Mouse (Mus musculus) heart, postnatal 0 days (tissue): ENCODE measurements at regions not wholly inside any gene's neighbourhood (a gene's known extent, or its start where the extent isn't known, plus 50 kb on each side); places are given as distances from the start of the nearest gene placed in this dataset.
A peak's percentile ranks its signal among the peaks of the same experiment; 100 is the strongest.

Source experiments
- ATAC-seq: fragments of 200-750 bp; cut with Nextera tagmentation; 2 replicates; pipeline ENCODE4 v1.8.0; 2017; ENCODE audit warnings: low read depth, moderate number of reproducible peaks, moderate library complexity; ENCODE audit not compliant: insufficient read depth
- DNase-seq: peaks from one replicate; pipeline ENCODE4 v3.0.0-alpha.2; 2016; ENCODE audit warnings: low spot score
- H3K27ac ChIP-seq: fragments of 300-500 bp; sonication (generic); 2 replicates; pipeline ENCODE4 v1.5.1; 2014; ENCODE audit warnings: low read depth, mild to moderate bottlenecking
- H3K27me3 ChIP-seq: fragments of 300-500 bp; sonication (generic); 2 replicates; pipeline ENCODE4 v1.6.1; 2014; ENCODE audit warnings: low read length, mixed read lengths; ENCODE audit not compliant: control insufficient read depth, insufficient read depth
- H3K36me3 ChIP-seq: fragments of 300-500 bp; sonication (generic); replicated peaks from 2 replicates; pipeline ENCODE4 v1.6.1; 2014; ENCODE audit warnings: low read length, mixed read lengths; ENCODE audit not compliant: control insufficient read depth, insufficient read depth
- H3K4me1 ChIP-seq: fragments of 300-500 bp; sonication (generic); 2 replicates; pipeline ENCODE4 v1.6.1; 2014; ENCODE audit warnings: antibody characterized with exemption; ENCODE audit not compliant: control insufficient read depth, insufficient read depth
- H3K4me2 ChIP-seq: fragments of 300-500 bp; sonication (generic); 2 replicates; pipeline ENCODE4 v1.6.1; 2014; ENCODE audit warnings: low read depth, mild to moderate bottlenecking, low read length, moderate library complexity
- H3K4me3 ChIP-seq: fragments of 300-500 bp; sonication (generic); 2 replicates; pipeline ENCODE4 v1.5.1; 2014; ENCODE audit warnings: low read depth, low read length
- H3K9ac ChIP-seq: fragments of 300-500 bp; sonication (generic); replicated peaks from 2 replicates; pipeline ENCODE4 v1.6.1; 2014; ENCODE audit warnings: low read depth, low read length, mixed read lengths
- H3K9me3 ChIP-seq: fragments of 300-500 bp; sonication (generic); replicated peaks from 2 replicates; pipeline ENCODE4 v1.6.1; 2016; ENCODE audit warnings: low read length; ENCODE audit not compliant: control insufficient read depth
- CTCF ChIP-seq: IDR thresholded peaks from 2 replicates; pipeline ENCODE4 v1.5.1; 2016; ENCODE audit warnings: antibody characterized with exemption, control low read depth, low read depth
- EP300 ChIP-seq: IDR thresholded peaks from 2 replicates; pipeline ENCODE4 v1.6.1; 2016; ENCODE audit warnings: antibody characterized with exemption, low read depth
- WGBS: fragments of 180-500 bp; shearing (Covaris S2); extraction: QIAGEN DNeasy Blood & Tissue Kit; methylation state at CpG from one replicate; pipeline ENCODE4 v1.1.7; 2014; 5-methylcytosine and 5-hydroxymethylcytosine counted together

DNA sequence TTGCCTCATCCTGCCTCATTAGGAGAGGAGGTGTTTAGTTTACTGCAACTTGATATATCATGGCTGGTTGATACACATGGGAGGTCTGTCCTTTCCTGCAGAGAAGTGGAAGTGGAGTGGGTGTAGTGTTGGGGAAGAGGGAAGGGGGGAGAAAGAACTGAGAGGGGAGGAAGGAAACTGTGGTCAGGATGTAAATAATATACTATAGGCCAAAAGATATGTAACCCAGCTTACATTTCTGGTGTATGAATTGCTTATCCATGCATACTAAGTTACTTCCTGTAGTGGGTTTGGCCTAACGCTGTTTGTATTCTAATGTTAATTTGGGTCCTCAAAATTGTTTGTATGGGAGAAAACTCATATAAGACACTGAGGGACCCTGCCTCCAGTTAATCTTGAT lies 289.6 kb downstream of the Cetn3 start:
- ATAC-seq: no peak
- Histone ChIP-seq H3K9ac (no peak overlapping the region), H3K4me3 (no peak overlapping the region), H3K27me3 (no peaks in the 10 kb centered on the region), H3K4me1 (no peaks in the 10 kb centered on the region), H3K36me3 (no peaks in the 10 kb centered on the region), H3K27ac (no peak overlapping the region), H3K4me2 (no peak overlapping the region), H3K9me3 (no peaks in the 10 kb centered on the region)
- DNase-seq: no peak
- 86% methylated on average over 1 of the region's 1 CpGs for WGBS
- no peak for TF ChIP-seq CTCF
- no peak for TF ChIP-seq EP300

DNA sequence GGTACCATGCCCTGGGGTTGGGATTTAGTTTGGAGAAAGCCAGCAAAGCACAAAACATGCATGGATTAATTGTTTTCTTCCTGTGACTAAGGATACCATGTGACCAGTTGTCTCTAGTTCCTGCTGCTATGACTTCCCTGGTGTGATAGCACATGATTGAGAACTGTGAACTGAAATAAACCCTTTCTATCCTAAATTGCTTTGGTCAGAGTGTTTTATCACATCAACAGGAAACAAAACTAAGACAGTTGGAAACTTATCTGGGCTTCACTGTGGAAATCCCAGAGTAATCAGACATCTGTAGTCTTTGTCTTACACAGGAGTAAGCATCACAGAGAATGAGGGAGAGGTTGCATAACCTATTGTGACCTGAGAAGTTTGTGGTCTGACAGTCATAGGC lies 290.5 kb downstream of the Cetn3 start:
- ATAC-seq (no peak), DNase-seq (no peak)
- no peak for TF ChIP-seq CTCF
- TF ChIP-seq EP300: no peak
- no peak overlapping the region for H3K4me3 ChIP-seq
- no peaks in the 10 kb centered on the region for H3K36me3 ChIP-seq
- H3K4me2 ChIP-seq: no peak overlapping the region
- H3K9me3 ChIP-seq: no peaks in the 10 kb centered on the region
- no peaks in the 10 kb centered on the region for H3K27me3 ChIP-seq
- no peak overlapping the region for H3K9ac ChIP-seq
- H3K27ac ChIP-seq: no peak overlapping the region
- H3K4me1 ChIP-seq: no peaks in the 10 kb centered on the region

DNA sequence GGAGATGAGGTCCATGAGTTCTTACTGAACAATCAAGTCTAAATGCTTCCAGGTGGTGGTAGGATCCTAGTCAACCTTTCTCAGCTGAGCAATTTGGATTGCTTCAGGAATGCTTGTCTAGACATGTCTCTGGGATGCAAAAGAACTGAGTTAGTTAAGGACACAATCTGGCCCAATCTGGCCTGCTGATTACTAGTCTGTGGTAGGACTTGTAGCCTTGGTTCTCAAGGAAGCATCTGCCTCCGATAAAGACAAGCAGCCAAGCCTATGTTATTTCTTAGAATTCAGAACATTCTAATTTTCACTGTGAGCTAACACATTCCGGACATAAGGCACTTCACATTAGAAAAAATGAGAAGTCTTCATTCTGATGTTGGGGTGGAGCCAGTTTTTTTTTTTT lies 298.5 kb downstream of the Cetn3 start:
- no peaks in the 10 kb centered on the region for H3K27me3 ChIP-seq
- TF ChIP-seq EP300: no peak
- no peak for TF ChIP-seq CTCF
- H3K4me2 ChIP-seq: no peak overlapping the region
- H3K9me3 ChIP-seq: no peaks in the 10 kb centered on the region
- H3K4me3 ChIP-seq: no peak overlapping the region
- no peak overlapping the region for H3K27ac ChIP-seq
- 81% methylated on average over 2 of the region's 2 CpGs for WGBS
- ATAC-seq (no peak), DNase-seq (no peak)
- no peaks in the 10 kb centered on the region for H3K4me1 ChIP-seq
- H3K9ac ChIP-seq: no peak overlapping the region
- H3K36me3 ChIP-seq: no peaks in the 10 kb centered on the region

DNA sequence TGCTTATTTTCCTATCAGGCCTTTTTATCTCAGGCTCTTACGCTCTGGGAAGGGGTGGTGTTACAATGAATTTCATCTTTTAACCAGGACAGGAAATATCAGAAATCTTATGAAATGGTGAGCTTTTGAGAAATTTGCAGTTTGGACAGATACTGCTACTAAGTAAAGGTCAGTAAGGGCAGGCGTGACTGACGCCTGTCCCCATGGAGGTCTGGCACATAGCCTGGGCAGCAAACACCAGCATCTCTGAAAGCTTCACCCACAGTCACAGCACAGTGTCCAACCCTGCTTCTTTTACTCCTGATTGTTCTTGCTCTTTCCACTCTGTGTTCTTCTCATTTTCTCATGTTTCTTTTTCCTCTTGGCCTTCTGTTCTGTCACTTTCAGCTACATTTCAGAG lies 304.8 kb downstream of the Cetn3 start:
- ATAC-seq: no peak
- Histone ChIP-seq H3K9me3 (no peaks in the 10 kb centered on the region), H3K27ac (no peak overlapping the region), H3K4me2 (no peak overlapping the region), H3K4me3 (no peak overlapping the region), H3K4me1 (no peaks in the 10 kb centered on the region), H3K36me3 (no peaks in the 10 kb centered on the region), H3K9ac (no peak overlapping the region), H3K27me3 (no peaks in the 10 kb centered on the region)
- no peak for DNase-seq
- 62% methylated on average over 3 of the region's 3 CpGs for WGBS
- TF ChIP-seq CTCF: no peak
- no peak for TF ChIP-seq EP300

DNA sequence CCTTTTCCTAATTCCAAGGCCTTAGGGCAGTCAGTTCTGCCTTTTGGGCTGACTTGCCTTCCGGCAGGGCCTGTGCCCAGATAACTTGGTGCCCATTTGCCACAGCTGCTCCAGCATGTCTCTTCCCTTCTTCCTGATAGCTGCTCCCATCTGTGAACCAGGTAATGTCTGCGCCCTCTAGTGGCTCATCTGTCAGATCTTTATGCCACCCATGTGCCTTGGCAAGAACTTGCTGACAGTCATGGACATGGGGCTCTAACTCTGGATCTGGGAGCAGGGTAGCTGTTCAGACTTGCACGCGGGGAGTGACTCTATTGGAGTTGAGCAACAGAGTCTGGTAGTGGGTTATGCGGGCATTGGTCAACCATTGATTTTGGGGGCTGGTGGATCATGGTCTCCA lies 309.3 kb downstream of the Cetn3 start:
- ATAC-seq (no peak), DNase-seq (no peak)
- 81% methylated on average over 5 of the region's 5 CpGs for WGBS

DNA sequence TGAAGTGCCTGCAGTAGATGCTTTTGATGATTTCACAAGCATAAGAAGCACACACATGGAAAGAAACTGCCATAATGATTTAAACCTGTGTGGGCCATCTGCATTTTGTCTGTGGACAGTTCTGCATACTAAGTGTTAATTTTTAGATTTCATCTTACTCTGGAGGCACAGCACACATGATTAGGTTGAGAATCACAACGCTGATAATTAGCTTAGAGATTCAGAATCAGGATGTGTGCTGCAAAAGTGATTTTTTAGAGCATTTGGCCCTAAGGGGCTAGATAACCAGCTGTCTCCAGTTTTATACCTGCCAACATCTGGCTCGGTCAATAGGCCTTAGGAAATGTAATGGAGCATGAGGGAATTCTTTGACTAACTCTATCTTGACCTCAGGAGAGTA lies 323.2 kb downstream of the Cetn3 start:
- ATAC-seq (no peak), DNase-seq (no peak)
- H3K4me1 ChIP-seq: no peaks in the 10 kb centered on the region
- H3K9me3 ChIP-seq: no peaks in the 10 kb centered on the region
- H3K4me2 ChIP-seq: no peak overlapping the region
- no peaks in the 10 kb centered on the region for H3K27me3 ChIP-seq
- H3K9ac ChIP-seq: no peak overlapping the region
- 63% methylated on average over 2 of the region's 2 CpGs for WGBS
- no peaks in the 10 kb centered on the region for H3K36me3 ChIP-seq
- H3K4me3 ChIP-seq: no peak overlapping the region
- no peak overlapping the region for H3K27ac ChIP-seq
- TF ChIP-seq EP300 (no peak), CTCF (no peak)

More for the DNA sequence above, 309.3 kb downstream of the Cetn3 start:
- H3K9me3 ChIP-seq: no peaks in the 10 kb centered on the region
- H3K4me1 ChIP-seq: no peaks in the 10 kb centered on the region
- H3K4me3 ChIP-seq: no peak overlapping the region
- H3K27me3 ChIP-seq: no peaks in the 10 kb centered on the region
- TF ChIP-seq CTCF (peak; percentile 36), EP300 (no peak)
- H3K27ac ChIP-seq: no peak overlapping the region
- no peaks in the 10 kb centered on the region for H3K36me3 ChIP-seq
- H3K9ac ChIP-seq: no peak overlapping the region
- no peak overlapping the region for H3K4me2 ChIP-seq
